Mouse (Mus musculus) forebrain, embryonic 10.5 days (tissue): ENCODE measurements at regions not wholly inside any gene's neighbourhood (a gene's known extent, or its start where the extent isn't known, plus 50 kb on each side); places are given as distances from the start of the nearest gene placed in this dataset.

Source experiments
- DNase-seq: peaks from one replicate; pipeline ENCODE4 v3.0.0-alpha.2; 2017; ENCODE audit warnings: low spot score; ENCODE audit errors: extremely low spot score
- H3K27ac ChIP-seq: fragments of 300-500 bp; sonication (generic); 2 replicates; pipeline ENCODE4 v1.5.1; 2016; ENCODE audit warnings: mild to moderate bottlenecking
- H3K27me3 ChIP-seq: fragments of 300-500 bp; sonication (generic); 2 replicates; pipeline ENCODE4 v1.6.1; 2016; ENCODE audit warnings: mild to moderate bottlenecking; ENCODE audit not compliant: poor library complexity, severe bottlenecking
- H3K36me3 ChIP-seq: fragments of 300-500 bp; sonication (generic); replicated peaks from 2 replicates; pipeline ENCODE4 v1.6.1; 2016; ENCODE audit warnings: mild to moderate bottlenecking, moderate library complexity
- H3K4me1 ChIP-seq: fragments of 300-500 bp; sonication (generic); 2 replicates; pipeline ENCODE4 v1.6.1; 2016
- H3K4me3 ChIP-seq: fragments of 300-500 bp; sonication (generic); 2 replicates; pipeline ENCODE4 v1.5.1; 2016; ENCODE audit warnings: mild to moderate bottlenecking, moderate library complexity
- H3K9me3 ChIP-seq: fragments of 300-500 bp; sonication (generic); 2 replicates; pipeline ENCODE4 v1.6.1; 2016; ENCODE audit warnings: mild to moderate bottlenecking, moderate library complexity
- WGBS: fragments of 180-500 bp; shearing (Covaris S2); methylation state at CpG from one replicate; pipeline ENCODE4 v1.1.7; 2016; 5-methylcytosine and 5-hydroxymethylcytosine counted together

GRCm38 (mm10) chr9:74530317-74530716 is 331.4 kb upstream of the Onecut1 start:
- no peaks in the 10 kb centered on the region for H3K36me3 ChIP-seq
- H3K27ac ChIP-seq = no peak overlapping the region

GRCm38 (mm10) chr9:74530748-74531147 is 331.0 kb upstream of the Onecut1 start:
- Histone ChIP-seq H3K27ac (no peak overlapping the region), H3K9me3 (no peaks in the 10 kb centered on the region), H3K4me3 (no peak overlapping the region), H3K27me3 (no peaks in the 10 kb centered on the region), H3K4me1 (peaks cover 14% of the 10 kb centered on the region), H3K36me3 (no peaks in the 10 kb centered on the region)
- DNase-seq = no peak
- WGBS = 53% methylated on average over 9 of the region's 9 CpGs

More at GRCm38 (mm10) chr9:74530317-74530716, 331.4 kb upstream of the Onecut1 start:
- no peaks in the 10 kb centered on the region for H3K27me3 ChIP-seq
- WGBS = 9% methylated on average over 10 of the region's 10 CpGs
- H3K4me3 ChIP-seq = no peak overlapping the region
- DNase-seq = peak; percentile 64
- H3K9me3 ChIP-seq = no peaks in the 10 kb centered on the region
- peaks cover 14% of the 10 kb centered on the region for H3K4me1 ChIP-seq

GRCm38 (mm10) chr9:74531986-74532385 is 329.7 kb upstream of the Onecut1 start:
- H3K27me3 ChIP-seq = no peaks in the 10 kb centered on the region
- DNase-seq = peak; percentile 17
- H3K4me1 ChIP-seq = peaks cover 14% of the 10 kb centered on the region
- H3K4me3 ChIP-seq = no peak overlapping the region
- 9% methylated on average over 3 of the region's 3 CpGs for WGBS
- H3K9me3 ChIP-seq = no peaks in the 10 kb centered on the region
- H3K27ac ChIP-seq = no peak overlapping the region; the same call in 1 of the 2 replicates
- no peaks in the 10 kb centered on the region for H3K36me3 ChIP-seq

GRCm38 (mm10) chr9:74534976-74535375 is 326.7 kb upstream of the Onecut1 start:
- 75% methylated on average over 5 of the region's 5 CpGs for WGBS
- DNase-seq = no peak

GRCm38 (mm10) chr9:74556116-74556515 is 305.6 kb upstream of the Onecut1 start:
- H3K4me1 ChIP-seq = 0 out of 2 replicates have a peak, but pooled peaks cover 3% of the 10 kb centered on the region
- no peaks in the 10 kb centered on the region for H3K27me3 ChIP-seq
- WGBS = 64% methylated on average over 5 of the region's 5 CpGs

More at GRCm38 (mm10) chr9:74534976-74535375, 326.7 kb upstream of the Onecut1 start:
- H3K4me3 ChIP-seq = no peak overlapping the region
- no peaks in the 10 kb centered on the region for H3K36me3 ChIP-seq
- peaks cover 16% of the 10 kb centered on the region for H3K4me1 ChIP-seq
- no peaks in the 10 kb centered on the region for H3K9me3 ChIP-seq
- no peak overlapping the region for H3K27ac ChIP-seq
- no peaks in the 10 kb centered on the region for H3K27me3 ChIP-seq

GRCm38 (mm10) chr9:74592757-74593156 is 269.0 kb upstream of the Onecut1 start:
- WGBS = 84% methylated on average over 4 of the region's 4 CpGs

More at GRCm38 (mm10) chr9:74556116-74556515, 305.6 kb upstream of the Onecut1 start:
- no peak overlapping the region for H3K27ac ChIP-seq
- DNase-seq = no peak
- H3K4me3 ChIP-seq = no peak overlapping the region
- no peaks in the 10 kb centered on the region for H3K36me3 ChIP-seq
- H3K9me3 ChIP-seq = no peaks in the 10 kb centered on the region

GRCm38 (mm10) chr9:74593970-74594369 is 267.8 kb upstream of the Onecut1 start:
- Histone ChIP-seq H3K4me1 (no peaks in the 10 kb centered on the region), H3K27ac (no peak overlapping the region), H3K36me3 (no peaks in the 10 kb centered on the region), H3K9me3 (no peaks in the 10 kb centered on the region), H3K27me3 (no peaks in the 10 kb centered on the region), H3K4me3 (no peak overlapping the region)
- DNase-seq = no peak
- WGBS = 93% methylated on average over 4 of the region's 4 CpGs

More at GRCm38 (mm10) chr9:74592757-74593156, 269.0 kb upstream of the Onecut1 start:
- no peaks in the 10 kb centered on the region for H3K36me3 ChIP-seq
- no peaks in the 10 kb centered on the region for H3K4me1 ChIP-seq
- no peak for DNase-seq
- no peaks in the 10 kb centered on the region for H3K27me3 ChIP-seq
- H3K27ac ChIP-seq = no peak overlapping the region
- H3K4me3 ChIP-seq = no peak overlapping the region
- H3K9me3 ChIP-seq = no peaks in the 10 kb centered on the region

GRCm38 (mm10) chr9:74604415-74604814 is 257.3 kb upstream of the Onecut1 start:
- WGBS = 93% methylated on average over 1 of the region's 1 CpGs
- Histone ChIP-seq H3K27ac (no peak overlapping the region), H3K27me3 (no peaks in the 10 kb centered on the region), H3K4me1 (no peaks in the 10 kb centered on the region), H3K36me3 (no peaks in the 10 kb centered on the region), H3K9me3 (no peaks in the 10 kb centered on the region), H3K4me3 (no peak overlapping the region)
- no peak for DNase-seq

- Histone ChIP-seq H3K27me3 (no peaks in the 10 kb centered on the region), H3K9me3 (no peaks in the 10 kb centered on the region), H3K4me1 (no peaks in the 10 kb centered on the region), H3K36me3 (no peaks in the 10 kb centered on the region), H3K4me3 (no peak overlapping the region), H3K27ac (no peak overlapping the region)
- no peak for DNase-seq
Measured at GRCm38 (mm10) chr9:74621957-74622356, 239.8 kb upstream of the Onecut1 start.

GRCm38 (mm10) chr9:74645394-74645793 is 216.3 kb upstream of the Onecut1 start:
- WGBS = 81% methylated on average over 2 of the region's 2 CpGs
- Histone ChIP-seq H3K4me3 (no peak overlapping the region), H3K36me3 (no peaks in the 10 kb centered on the region), H3K27ac (no peak overlapping the region), H3K9me3 (no peaks in the 10 kb centered on the region), H3K4me1 (peaks cover 16% of the 10 kb centered on the region), H3K27me3 (no peaks in the 10 kb centered on the region)
- no peak for DNase-seq

GRCm38 (mm10) chr9:74650036-74650435 is 211.7 kb upstream of the Onecut1 start:
- Histone ChIP-seq H3K9me3 (no peaks in the 10 kb centered on the region), H3K4me1 (peaks cover 16% of the 10 kb centered on the region), H3K36me3 (no peaks in the 10 kb centered on the region), H3K27me3 (no peaks in the 10 kb centered on the region), H3K27ac (no peak overlapping the region), H3K4me3 (no peak overlapping the region)
- DNase-seq = peak; percentile 17
- 48% methylated on average over 5 of the region's 5 CpGs for WGBS

GRCm38 (mm10) chr9:74655956-74656355 is 205.8 kb upstream of the Onecut1 start:
- Histone ChIP-seq H3K4me3 (no peak overlapping the region), H3K9me3 (no peaks in the 10 kb centered on the region), H3K27ac (no peak overlapping the region), H3K27me3 (no peaks in the 10 kb centered on the region), H3K4me1 (no peaks in the 10 kb centered on the region), H3K36me3 (no peaks in the 10 kb centered on the region)
- no peak for DNase-seq
- 67% methylated on average over 1 of the region's 1 CpGs for WGBS

- no peak for DNase-seq
- Histone ChIP-seq H3K36me3 (no peaks in the 10 kb centered on the region), H3K27me3 (no peaks in the 10 kb centered on the region), H3K4me1 (no peaks in the 10 kb centered on the region), H3K27ac (no peak overlapping the region), H3K9me3 (no peaks in the 10 kb centered on the region), H3K4me3 (no peak overlapping the region)
- 90% methylated on average over 10 of the region's 10 CpGs for WGBS
Measured at GRCm38 (mm10) chr9:74656392-74656791, 205.3 kb upstream of the Onecut1 start.

- H3K4me3 ChIP-seq = no peak overlapping the region
- H3K27ac ChIP-seq = no peak overlapping the region
- WGBS = 84% methylated on average over 4 of the region's 4 CpGs
- no peak for DNase-seq
- H3K36me3 ChIP-seq = no peaks in the 10 kb centered on the region
- H3K9me3 ChIP-seq = no peaks in the 10 kb centered on the region
- no peaks in the 10 kb centered on the region for H3K4me1 ChIP-seq
- no peaks in the 10 kb centered on the region for H3K27me3 ChIP-seq
Measured at GRCm38 (mm10) chr9:74671356-74671952, 190.3 kb upstream of the Onecut1 start.
